Mouse (Mus musculus) liver (tissue): ENCODE results near the gene Slc25a45.

Experiments
- DNase-seq: peaks from one replicate; pipeline ENCODE4 v3.0.0-alpha.2; 2020; ENCODE audit warnings: mixed read lengths

Gene Slc25a45

DNA sequence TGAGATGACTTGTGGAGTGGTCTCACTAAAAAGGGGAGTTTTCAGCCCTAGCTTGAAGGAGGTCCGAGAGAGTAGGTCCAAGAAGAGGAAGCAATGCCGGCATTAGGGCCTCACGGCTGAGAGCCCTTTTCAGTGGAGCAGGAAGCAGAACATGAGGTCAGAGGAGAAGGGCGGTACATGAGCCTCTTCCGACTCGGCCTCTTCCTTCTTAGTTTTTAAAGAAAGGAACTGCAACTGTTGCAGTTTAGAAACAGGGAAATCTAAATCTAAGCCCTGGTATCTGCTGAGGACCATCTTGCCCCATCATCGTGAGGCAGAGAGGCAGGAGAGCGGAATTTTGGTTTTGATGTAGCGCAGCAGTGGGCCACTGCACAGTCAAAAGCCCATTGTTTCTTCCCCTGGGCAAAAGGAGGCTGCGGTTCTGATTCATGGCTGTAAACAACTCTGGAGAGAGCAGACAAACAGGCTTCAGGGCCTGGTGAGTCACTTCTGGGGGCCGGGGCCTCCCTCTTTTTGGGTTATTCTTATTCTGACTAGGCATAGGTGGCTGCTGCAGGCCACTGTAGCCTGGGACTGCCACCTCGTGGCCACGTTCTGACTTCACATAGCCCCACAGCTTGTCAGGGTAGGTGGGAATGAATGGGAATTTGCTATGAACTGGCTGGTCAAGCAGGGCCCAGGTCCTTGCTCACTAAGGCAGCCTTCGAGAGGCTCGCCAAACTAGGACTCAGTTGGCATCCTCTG, at the start of gene Slc25a45:
Slc25a45 (plus strand) TSS at position 191 of the 744 bp plus-strand sequence.
- peak; percentile 68 for DNase-seq

- no peak for DNase-seq
Measured at GRCm38 (mm10) chr19:5828155-5828554, 49.5 kb upstream of the Slc25a45 start.

- DNase-seq: no peak
Measured at GRCm38 (mm10) chr19:5828905-5829304, 48.7 kb upstream of the Slc25a45 start.

- no peak for DNase-seq
Measured at GRCm38 (mm10) chr19:5829958-5830615, 47.5 kb upstream of the Slc25a45 start.

DNA sequence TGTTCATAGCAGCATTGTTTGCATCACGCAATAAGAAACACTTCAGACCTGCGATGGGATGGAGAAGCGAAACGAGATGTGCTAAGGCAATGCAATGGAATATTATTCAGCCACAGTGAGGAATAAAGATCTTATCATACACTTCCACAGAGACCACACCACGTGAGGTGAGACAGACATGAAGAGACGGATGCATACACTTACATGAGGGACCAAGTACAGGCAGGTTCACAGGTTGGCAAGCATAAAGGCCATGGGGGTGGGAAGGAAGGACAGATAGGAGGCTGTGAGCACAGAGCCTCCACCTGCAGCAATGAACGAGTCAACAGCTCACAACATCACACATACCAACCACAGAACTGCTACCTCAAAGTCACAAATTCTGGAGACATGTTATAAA, 46.8 kb upstream of the Slc25a45 start:
- no peak for DNase-seq

- no peak for DNase-seq
Measured at GRCm38 (mm10) chr19:5831224-5831957, 46.2 kb upstream of the Slc25a45 start.

GRCm38 (mm10) chr19:5831958-5832320, 45.7 kb upstream of the Slc25a45 start:
- no peak for DNase-seq

GRCm38 (mm10) chr19:5832326-5832725, 45.3 kb upstream of the Slc25a45 start:
- DNase-seq: no peak

DNA sequence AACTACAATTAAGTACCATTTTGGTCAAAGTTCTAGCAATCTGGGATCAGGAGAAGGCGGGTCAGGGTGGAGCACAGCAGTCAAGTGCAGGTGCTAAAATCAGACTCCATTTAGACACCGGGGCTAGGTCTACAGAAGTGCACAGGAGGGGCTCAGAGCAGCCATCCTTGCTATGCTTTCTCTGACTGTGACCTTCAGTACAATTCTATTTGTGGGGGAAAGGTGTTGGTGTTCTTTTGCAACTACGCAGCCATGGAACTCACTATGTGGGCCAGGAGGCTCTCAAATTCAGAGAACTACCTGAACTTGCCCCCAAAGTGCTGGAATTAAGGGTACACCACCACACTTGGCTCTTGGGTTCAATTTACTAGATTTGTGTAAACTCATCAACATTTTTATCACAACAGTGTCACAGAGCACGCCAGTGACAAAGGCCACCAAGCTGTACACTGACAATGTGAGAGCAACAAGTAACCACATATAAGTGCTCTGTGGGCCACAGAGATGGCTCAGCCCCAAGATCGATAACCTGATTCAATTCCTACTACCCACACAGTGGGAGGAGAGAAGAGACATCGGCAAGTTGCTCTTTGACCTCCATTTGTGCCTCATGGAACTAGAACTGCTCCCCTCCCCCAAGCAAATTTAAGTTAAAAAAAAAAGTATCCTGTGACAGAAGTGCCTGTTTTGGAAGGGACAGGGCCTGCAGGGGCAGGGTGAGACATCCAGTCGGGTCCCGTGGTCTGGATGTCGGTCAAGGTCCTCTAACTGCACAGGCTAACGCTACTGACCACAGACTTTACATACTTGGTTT, 44.1 kb upstream of the Slc25a45 start:
- DNase-seq: no peak

DNA sequence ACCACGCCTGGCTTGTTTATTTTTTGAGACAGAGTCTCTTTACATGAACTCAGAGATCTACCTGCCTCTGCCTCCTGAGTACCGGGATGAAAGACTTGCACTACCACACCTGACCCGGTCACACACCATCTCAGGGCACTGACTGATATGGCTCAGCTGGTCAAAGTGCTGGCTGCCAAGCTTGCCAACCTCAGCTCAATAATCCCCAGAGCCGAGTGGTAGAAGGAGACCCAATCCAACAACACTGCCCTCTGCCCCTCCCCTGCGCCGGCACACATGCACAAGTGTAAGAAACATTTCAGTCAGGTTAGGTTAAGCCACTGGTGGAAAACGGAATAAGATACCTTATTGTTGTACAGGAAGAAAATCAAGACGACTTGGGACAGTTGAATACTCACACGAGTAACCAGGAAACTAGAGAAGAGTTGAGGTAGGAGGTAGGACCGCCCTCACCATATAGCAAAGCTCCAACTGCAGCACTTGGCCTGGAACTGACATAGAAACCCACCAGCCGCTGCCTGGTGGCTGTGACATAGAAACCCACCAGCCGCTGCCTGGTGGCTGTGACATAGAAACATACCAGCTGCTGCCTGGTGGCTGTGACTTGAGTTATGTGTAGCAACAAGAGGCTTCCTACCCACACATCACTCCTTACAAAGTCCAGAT, 43.2 kb upstream of the Slc25a45 start:
- no peak for DNase-seq

DNA sequence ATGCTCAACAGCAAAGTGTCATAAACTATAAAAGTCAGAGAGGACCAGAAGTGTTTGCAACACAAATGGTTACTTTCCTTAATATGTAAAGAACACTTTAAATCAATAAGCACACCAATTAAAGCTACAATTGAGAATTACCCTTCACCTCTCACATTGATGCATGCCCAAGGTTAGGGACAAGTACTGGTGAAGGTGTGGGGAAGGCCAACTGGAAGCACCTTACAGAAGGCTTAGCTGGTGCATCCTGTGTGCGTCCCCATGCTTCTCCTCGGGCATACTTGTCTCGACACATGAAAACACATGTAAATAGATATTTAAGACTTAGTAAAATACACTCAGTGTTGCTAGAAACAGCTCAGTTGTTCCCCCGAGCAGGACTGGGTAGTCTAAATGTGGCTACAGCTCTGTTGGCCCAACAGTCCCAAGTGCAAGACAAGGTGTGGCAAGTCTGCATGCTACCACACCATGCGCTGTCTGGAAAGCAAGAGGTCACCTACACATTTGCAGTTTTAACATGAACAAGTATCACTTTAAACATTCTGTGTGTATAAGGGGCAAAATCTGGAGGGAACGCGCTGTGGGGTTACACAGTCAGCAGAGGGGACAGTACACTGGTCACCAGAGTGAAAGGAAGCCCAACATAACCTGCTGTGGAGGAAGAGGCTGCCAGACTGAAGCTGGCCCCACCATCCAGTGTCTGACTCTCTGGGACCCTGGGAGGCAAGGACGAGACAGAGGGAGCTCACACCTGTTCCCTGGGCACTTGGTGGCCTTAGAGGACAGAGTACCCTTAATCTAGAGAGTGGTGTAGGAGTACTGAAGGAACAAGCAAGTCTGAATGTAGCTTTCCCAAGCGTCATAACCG, 42.3 kb upstream of the Slc25a45 start:
- no peak for DNase-seq

- no peak for DNase-seq
Measured at GRCm38 (mm10) chr19:5835922-5836430, 41.6 kb upstream of the Slc25a45 start.

DNA sequence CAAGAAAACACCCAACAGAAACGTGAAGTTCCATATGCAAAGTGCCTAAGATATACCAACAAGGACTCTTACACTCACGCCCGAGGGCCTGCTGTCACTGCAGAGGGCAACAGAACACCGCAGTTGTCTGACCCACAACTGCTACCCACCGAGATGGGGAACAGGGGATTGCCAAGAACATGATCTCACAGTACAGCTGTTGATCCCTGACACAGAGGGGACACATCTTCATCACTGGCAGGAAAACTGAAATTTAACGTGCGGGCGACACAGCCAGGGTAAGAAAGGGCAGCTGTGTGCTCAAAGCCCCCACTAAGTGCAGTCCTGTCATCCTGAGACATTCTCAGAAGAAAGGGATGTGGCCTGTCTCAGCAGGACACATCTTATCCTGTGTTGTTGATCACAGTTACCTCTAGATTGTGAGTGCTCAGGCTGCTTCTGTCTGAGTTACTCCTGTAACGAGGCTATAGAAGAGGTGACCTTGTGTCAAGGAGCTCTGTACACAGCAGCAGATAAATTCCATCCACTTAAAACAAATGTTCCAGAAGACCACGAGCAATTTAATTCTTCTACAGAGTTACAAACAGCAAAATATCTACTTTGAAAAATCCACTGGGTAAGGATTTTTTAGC, 40.6 kb upstream of the Slc25a45 start:
- no peak for DNase-seq

- DNase-seq: no peak
Measured at GRCm38 (mm10) chr19:5837606-5838005, 40.0 kb upstream of the Slc25a45 start.

DNA sequence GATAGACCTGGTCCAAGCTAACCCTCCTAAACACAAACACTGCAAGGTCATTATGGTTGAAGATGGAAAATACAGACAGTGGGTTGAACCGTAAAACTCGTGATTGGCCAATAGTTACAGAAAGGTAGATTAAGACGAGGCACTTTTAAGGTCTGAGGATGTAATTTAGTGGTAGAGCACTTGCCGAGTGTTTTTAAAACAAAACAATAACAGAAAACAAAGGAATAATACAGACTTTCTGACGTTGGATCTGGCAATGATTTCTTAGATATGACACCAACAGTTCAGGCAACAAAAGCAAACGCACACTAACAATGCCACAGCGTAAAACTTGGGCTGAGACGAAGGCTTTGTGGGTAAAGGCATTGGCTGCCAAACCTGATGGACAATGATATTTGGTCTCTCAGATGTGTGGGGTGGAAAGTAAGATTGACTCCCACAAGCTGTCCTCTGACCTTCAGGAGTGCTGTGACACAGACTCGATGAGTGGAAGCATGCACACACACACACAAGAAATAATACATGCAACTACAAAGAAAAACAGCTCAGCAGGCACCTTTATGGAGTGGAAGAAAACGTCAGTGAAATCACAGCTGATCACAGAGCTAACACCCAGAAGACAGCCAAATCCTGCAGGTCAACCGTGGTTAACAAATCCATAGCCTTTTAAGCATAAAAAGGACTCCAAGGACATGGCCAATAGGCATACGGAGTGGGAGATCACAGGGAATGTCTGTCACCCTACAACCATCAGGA, 39.3 kb upstream of the Slc25a45 start:
- DNase-seq: no peak

GRCm38 (mm10) chr19:5838892-5839165, 38.8 kb upstream of the Slc25a45 start:
- DNase-seq: no peak

GRCm38 (mm10) chr19:5839317-5840085, 38.1 kb upstream of the Slc25a45 start:
- no peak for DNase-seq

GRCm38 (mm10) chr19:5840086-5840889, 37.3 kb upstream of the Slc25a45 start:
- DNase-seq: no peak
